Mouse (Mus musculus) lung, postnatal 14 days (tissue): ENCODE measurements at regions not wholly inside any gene's neighbourhood (a gene's known extent, or its start where the extent isn't known, plus 50 kb on each side); places are given as distances from the start of the nearest gene placed in this dataset.

ENCODE experiments used
- DNase-seq: peaks from one replicate; pipeline ENCODE4 v3.0.0; 2021

DNA sequence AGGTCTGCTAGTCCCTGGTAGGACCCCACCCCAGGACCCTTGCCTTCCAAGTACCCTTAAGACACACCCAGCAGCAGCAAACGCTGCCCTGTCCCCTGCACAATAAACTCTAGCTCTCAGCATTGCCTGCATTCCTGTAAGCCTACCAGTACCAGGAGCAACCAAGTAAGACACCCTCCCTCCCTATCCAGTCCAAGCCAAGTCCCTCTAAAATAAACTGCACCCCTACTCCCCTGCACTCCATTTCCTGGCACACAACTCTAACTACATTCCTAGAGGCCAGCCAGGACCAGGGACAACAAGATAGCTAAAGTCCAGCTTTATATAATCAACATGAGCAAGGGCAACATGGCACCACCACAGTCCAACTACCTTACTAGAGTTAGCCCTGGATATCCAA, 103.5 kb downstream of the Ids start:
- DNase-seq = no peak

- no peak for DNase-seq
These were observed 148.9 kb downstream of the Ids start for GRCm38 (mm10) chrX:70216011-70216410.

GRCm38 (mm10) chrX:70184427-70185090, 180.3 kb downstream of the Ids start:
- no peak for DNase-seq

DNA sequence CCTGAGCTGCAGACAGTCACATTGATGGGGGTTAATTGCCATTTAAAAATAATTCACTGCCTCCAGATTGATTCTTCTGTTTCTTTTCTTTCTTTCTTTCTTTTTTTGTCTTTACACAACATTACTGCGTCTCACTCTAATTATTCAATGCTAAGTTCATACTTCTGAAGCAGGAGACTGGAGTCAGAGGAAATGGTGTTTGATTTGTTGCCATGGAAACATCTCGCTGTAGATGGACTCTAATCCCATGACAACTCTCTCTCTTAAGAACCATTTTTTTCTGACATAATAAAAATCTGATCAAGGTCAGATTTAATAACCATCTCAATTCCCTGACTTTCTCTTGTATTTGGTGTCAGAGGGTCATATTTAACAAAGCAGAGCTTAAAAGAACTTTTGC, 195.1 kb downstream of the Ids start:
- no peak for DNase-seq

- DNase-seq = peak; percentile 7
These were observed 203.9 kb downstream of the Ids start for GRCm38 (mm10) chrX:70161011-70161410.
